Mouse (Mus musculus) heart, embryonic 14.5 days (tissue): ENCODE data around the gene Gm10160. TPM values are rescaled to one million over a fixed set of nuclear protein-coding genes. Genes with fewer than 3 reads are reported as not detected.
A peak's percentile ranks its signal among the peaks of the same experiment; 100 is the strongest.

Experiments
- ATAC-seq: fragments of 200-750 bp; cut with Nextera tagmentation; 2 replicates; pipeline ENCODE4 v1.8.0; 2017; ENCODE audit warnings: low read depth, moderate TSS enrichment; ENCODE audit not compliant: insufficient number of reproducible peaks, insufficient read depth, low FRiP score
- H3K27ac ChIP-seq, 2 experiments: fragments of 200-500 bp in 1 of 2; fragments of 300-500 bp in 1 of 2; sonication (generic) in 1 of 2; replicated peaks in 1 of 2; 2 replicates each; pipeline ENCODE4 v1.5.1; 2012 to 2014; ENCODE audit warnings: low read depth in 2 of 2, low read length in 2 of 2, control low read depth in 1 of 2, mild to moderate bottlenecking in 1 of 2, mixed read lengths in 1 of 2; ENCODE audit not compliant: control insufficient read depth in 1 of 2, insufficient read depth in 1 of 2
- H3K27me3 ChIP-seq: fragments of 300-500 bp; sonication (generic); 2 replicates; pipeline ENCODE4 v1.6.1; 2014; ENCODE audit warnings: mild to moderate bottlenecking, low read length, control low read depth; ENCODE audit not compliant: control insufficient read depth, insufficient read depth
- H3K36me3 ChIP-seq: fragments of 300-500 bp; sonication (generic); 2 replicates; pipeline ENCODE4 v1.6.1; 2014; ENCODE audit warnings: mild to moderate bottlenecking, control low read depth, low read length, mixed read lengths; ENCODE audit not compliant: control insufficient read depth, insufficient read depth
- H3K4me1 ChIP-seq, 2 experiments: fragments of 200-500 bp in 1 of 2; fragments of 300-500 bp in 1 of 2; sonication (generic) in 1 of 2; 2 replicates each; pipeline ENCODE4 v1.6.1; 2012 to 2014; ENCODE audit warnings: low read length in 2 of 2, control low read depth in 1 of 2, mixed read lengths in 1 of 2; ENCODE audit not compliant: control insufficient read depth in 2 of 2, insufficient read depth in 2 of 2
- H3K4me2 ChIP-seq: fragments of 300-500 bp; sonication (generic); 2 replicates; pipeline ENCODE4 v1.6.1; 2014; ENCODE audit warnings: mild to moderate bottlenecking, low read length
- H3K4me3 ChIP-seq, 2 experiments: fragments of 200-500 bp in 1 of 2; fragments of 300-500 bp in 1 of 2; sonication (generic) in 1 of 2; 2 replicates each; pipeline ENCODE4 v1.5.1; 2012 to 2014; ENCODE audit warnings: low read length in 2 of 2, mild to moderate bottlenecking in 2 of 2, control low read depth in 1 of 2, low read depth in 1 of 2, moderate library complexity in 1 of 2; ENCODE audit not compliant: control insufficient read depth in 1 of 2, insufficient read depth in 1 of 2
- H3K9ac ChIP-seq: fragments of 300-500 bp; sonication (generic); 2 replicates; pipeline ENCODE4 v1.6.1; 2014; ENCODE audit warnings: mild to moderate bottlenecking, low read length
- H3K9me3 ChIP-seq: fragments of 300-500 bp; sonication (generic); 2 replicates; pipeline ENCODE4 v1.6.1; 2016; ENCODE audit warnings: low read length, control low read depth; ENCODE audit not compliant: control insufficient read depth
- WGBS: fragments of 180-500 bp; shearing (Covaris S2); extraction: QIAGEN DNeasy Blood & Tissue Kit; methylation state at CpG from one replicate; pipeline ENCODE4 v1.1.7; 2014; 5-methylcytosine and 5-hydroxymethylcytosine counted together
- polyA plus RNA-seq: library from polyadenylated mRNA; unstranded; fragments of >200 nt; fragmentation: Nextera tagmentation; extraction: Ambion mirVana; gene quantifications from 2 replicates; pipeline ENCODE4 v1.2.1, GENCODE M21; 2014

Gm10160 gene
- polyA plus RNA-seq, 1 experiment from 2014 or later: not detected

DNA sequence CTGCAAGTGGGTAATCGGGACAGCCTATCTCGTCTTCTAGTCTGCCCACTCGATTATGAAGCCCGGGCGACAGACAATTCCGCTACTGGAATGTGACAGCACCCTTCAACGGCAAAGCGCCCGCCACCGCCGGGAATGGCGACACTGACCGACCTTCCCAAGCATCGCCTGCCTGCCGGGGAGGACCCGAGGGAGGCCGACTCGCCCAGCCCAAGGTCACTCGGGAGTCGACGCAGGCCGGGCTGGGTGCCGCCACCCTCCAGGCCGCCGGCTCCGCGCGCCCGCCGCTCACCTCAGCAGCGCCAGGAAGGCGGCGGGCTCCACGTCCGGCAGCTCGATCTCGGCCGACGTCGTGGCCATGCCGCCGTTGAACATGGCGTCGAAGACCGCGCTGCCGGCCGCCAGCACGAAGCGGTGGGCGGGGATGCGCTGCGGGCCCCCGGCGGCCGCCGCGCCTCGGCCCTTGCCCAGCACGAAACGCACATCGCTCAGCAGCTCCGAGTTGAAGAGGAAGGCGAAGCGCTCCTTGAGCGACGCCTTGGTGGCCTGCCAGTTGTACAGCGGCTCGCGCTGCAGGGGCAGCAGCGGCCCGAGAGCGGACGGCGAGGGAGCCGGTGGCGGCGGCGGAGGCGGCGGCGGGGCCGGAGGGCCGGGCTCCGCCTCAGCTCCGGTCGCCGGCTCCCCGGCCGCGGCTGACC is 26.8 kb downstream of the Gm10160 start:
- ATAC-seq: peak; percentile 59
- peak overlapping the region; percentile 97 to 98 for H3K27ac ChIP-seq
- WGBS: under 1% methylated on average over 64 of the region's 91 CpGs

GRCm38 (mm10) chr7:81827806-81828667 is 27.6 kb downstream of the Gm10160 start:
- H3K36me3 ChIP-seq: no peaks in the 10 kb centered on the region
- WGBS: 21% methylated on average over 17 of the region's 17 CpGs
- H3K9ac ChIP-seq: peak overlapping the region; percentile 95
- H3K27ac ChIP-seq: peak overlapping the region; percentile 97 to 98
- ATAC-seq: no peak
- no peaks in the 10 kb centered on the region for H3K9me3 ChIP-seq
- peaks cover 8 to 44% of the 10 kb centered on the region in 2 experiments for H3K4me1 ChIP-seq
- H3K4me2 ChIP-seq: peak overlapping the region; percentile 94
- no peaks in the 10 kb centered on the region for H3K27me3 ChIP-seq
- H3K4me3 ChIP-seq: peak overlapping the region; percentile 80 to 85

More for the DNA sequence above, 26.8 kb downstream of the Gm10160 start:
- Histone ChIP-seq H3K4me1 (peaks cover 8 to 44% of the 10 kb centered on the region in 2 experiments), H3K4me2 (peak overlapping the region; percentile 94), H3K9me3 (no peaks in the 10 kb centered on the region), H3K27me3 (no peaks in the 10 kb centered on the region), H3K4me3 (peak overlapping the region; percentile 80 to 85), H3K36me3 (no peaks in the 10 kb centered on the region), H3K9ac (peak overlapping the region; percentile 95)

- Histone ChIP-seq H3K9ac (peak overlapping the region; percentile 14; the same call in 1 of the 2 replicates), H3K4me3 (peak overlapping the region in 1 of 2 experiments; percentile 6; a peak in 1 of 4 replicates)
- ATAC-seq: no peak
These were observed 30.2 kb downstream of the Gm10160 start for GRCm38 (mm10) chr7:81825381-81825780.

DNA sequence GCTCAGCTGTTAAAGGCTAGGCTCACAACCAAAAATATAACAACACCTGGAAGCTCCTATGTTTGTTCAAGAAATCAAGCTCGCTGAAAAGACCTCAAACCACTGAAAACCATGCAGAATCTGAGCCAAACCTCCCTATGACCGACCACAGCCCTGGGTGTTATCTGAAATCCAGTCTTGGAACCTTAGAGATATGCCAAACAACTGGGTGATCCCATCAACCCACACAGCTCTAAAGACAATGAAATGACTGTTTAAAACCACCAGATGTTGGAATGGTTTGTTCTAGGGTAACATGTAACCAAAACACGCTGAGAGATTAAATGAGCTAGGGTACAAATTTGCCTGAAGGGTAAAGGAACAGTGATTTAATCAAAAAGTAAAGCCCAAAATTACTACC is 30.7 kb downstream of the Gm10160 start:
- Histone ChIP-seq H3K36me3 (no peaks in the 10 kb centered on the region), H3K4me2 (peak overlapping the region; percentile 55), H3K4me3 (no peak overlapping the region), H3K27ac (no peak overlapping the region), H3K9ac (peak overlapping the region; percentile 25; the same call in 1 of the 2 replicates), H3K9me3 (no peaks in the 10 kb centered on the region), H3K4me1 (peaks cover 6 to 41% of the 10 kb centered on the region in 2 experiments), H3K27me3 (no peaks in the 10 kb centered on the region)
- no peak for ATAC-seq
- 52% methylated on average over 3 of the region's 3 CpGs for WGBS

More at GRCm38 (mm10) chr7:81825381-81825780, 30.2 kb downstream of the Gm10160 start:
- WGBS: 0% methylated on average over 3 of the region's 3 CpGs
- no peaks in the 10 kb centered on the region for H3K9me3 ChIP-seq
- peak overlapping the region; percentile 55 for H3K4me2 ChIP-seq
- no peaks in the 10 kb centered on the region for H3K27me3 ChIP-seq
- no peaks in the 10 kb centered on the region for H3K36me3 ChIP-seq
- H3K4me1 ChIP-seq: peaks cover 8 to 44% of the 10 kb centered on the region in 2 experiments
- peak overlapping the region; percentile 1 to 58; a peak in 3 of 4 replicates for H3K27ac ChIP-seq

DNA sequence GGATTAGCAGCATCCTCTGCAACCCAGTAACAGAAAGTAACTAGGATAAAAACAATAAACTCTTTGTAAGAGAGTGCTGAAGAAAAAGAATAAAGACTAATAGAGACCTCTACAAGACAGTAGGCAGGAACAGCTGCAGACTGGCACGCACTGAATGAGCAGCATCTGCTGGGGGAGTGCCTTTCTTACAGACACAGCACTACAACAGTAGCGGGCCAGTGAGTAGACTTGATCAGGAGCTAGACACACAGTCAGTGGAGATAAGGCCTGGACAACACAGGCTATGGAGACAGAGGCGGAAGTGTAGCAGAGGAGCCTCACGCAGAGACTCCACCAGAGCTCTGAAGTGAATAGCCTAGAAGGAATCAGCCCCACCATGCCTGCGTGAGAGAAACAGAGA is 49.5 kb downstream of the Gm10160 start:
- no peak for ATAC-seq
- H3K9ac ChIP-seq: no peak overlapping the region
- H3K9me3 ChIP-seq: no peaks in the 10 kb centered on the region
- H3K4me1 ChIP-seq: peaks cover 4 to 6% of the 10 kb centered on the region in 2 experiments; a peak in 3 of 4 replicates
- no peak overlapping the region for H3K4me2 ChIP-seq
- H3K36me3 ChIP-seq: peaks cover 29% of the 10 kb centered on the region
- H3K27me3 ChIP-seq: no peaks in the 10 kb centered on the region
- H3K4me3 ChIP-seq: no peak overlapping the region
- WGBS: 30% methylated on average over 5 of the region's 5 CpGs
- peak overlapping the region in 1 of 2 experiments; percentile 49; a peak in 2 of 4 replicates for H3K27ac ChIP-seq

Other genes with a start within 250 kb of the Gm10160 start
- 80.4 and 84.1 TPM in 2 replicates for gene Homer2, start 148.3 kb downstream of the Gm10160 start, polyA plus RNA-seq
- gene Ramac, start 92.9 kb downstream of the Gm10160 start, polyA plus RNA-seq: 75.8 and 86.9 TPM in 2 replicates
- 33.9 and 40.5 TPM in 2 replicates for gene 3110040N11Rik, start 66.3 kb downstream of the Gm10160 start, polyA plus RNA-seq
- gene Btbd1, start 26.4 kb downstream of the Gm10160 start, polyA plus RNA-seq: 126 and 130 TPM in 2 replicates
- gene Tm6sf1, start 3.2 kb upstream of the Gm10160 start, polyA plus RNA-seq: 33.7 and 34.4 TPM in 2 replicates
- 15.6 and 16.0 TPM in 2 replicates for gene Hdgfl3, start 78.7 kb upstream of the Gm10160 start, polyA plus RNA-seq
- 4.8 and 6.3 TPM in 2 replicates for gene Bnc1, start 136.5 kb upstream of the Gm10160 start, polyA plus RNA-seq